ENCODE assay signal across 23 mouse cellular contexts in the genomic region with DNA sequence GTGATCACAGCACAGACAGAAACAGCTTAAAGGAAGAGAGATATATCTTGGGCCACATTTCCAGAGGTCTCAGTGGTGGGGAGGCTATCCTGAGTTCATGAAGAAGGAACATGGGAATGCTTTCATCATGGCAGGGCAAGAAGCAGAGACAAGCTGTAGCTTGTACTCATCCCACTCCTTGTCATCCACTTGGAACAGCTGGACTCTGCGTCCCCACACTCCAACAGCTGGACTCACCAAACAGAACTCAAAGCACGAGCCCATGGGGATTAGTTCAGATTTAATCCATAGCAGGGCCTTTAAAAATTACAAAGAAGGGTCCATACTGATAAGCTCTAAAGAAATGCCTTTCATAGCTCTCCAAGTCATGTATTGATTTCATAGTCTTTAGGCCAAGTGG.
DNase-seq lines count a peak whose midpoint lies in the region; ATAC-seq and TF ChIP-seq lines count a peak whose summit lies in the region.
"Had no signal": no experiment of that assay in that cellular context is flagged by ENCODE, and none has a peak within 500 bp of the region (broad histone marks: within the 10 kb centered on the region; RNA-seq: fewer than 3 reads in every experiment).

No protein-coding gene starts in this region.

- ATAC-seq in kidney, postnatal 0 days (replicated peaks; ENCODE audit: low FRiP score, low read depth), result no peak
- ATAC-seq in lung, embryonic 14.5 days (ENCODE audit: insufficient read depth), result peak; percentile 98
- peak; percentile 98 for ATAC-seq in lung, embryonic 16.5 days (ENCODE audit: low read depth)
- ATAC-seq in midbrain, embryonic 16.5 days, result no peak
- ATAC-seq: hindbrain, embryonic 16.5 days; intestine, embryonic 15.5 days; Patski had no signal

- TF ChIP-seq CTCF in kidney, postnatal 0 days (IDR thresholded peaks at IDR 0.05; ENCODE audit: low read depth), result no peak
- no peak for TF ChIP-seq CTCF in lung, embryonic 14.5 days (IDR thresholded peaks at IDR 0.05; ENCODE audit: low read depth)

- H3K4me3 ChIP-seq in kidney, postnatal 0 days (replicated peaks; ENCODE audit: low read depth, low read length), result no peak overlapping the region
- no peak overlapping the region for H3K4me3 ChIP-seq in lung, embryonic 14.5 days (ENCODE audit: low read depth, low read length)
- H3K4me3 ChIP-seq in lung, embryonic 16.5 days (ENCODE audit: low read length), result no peak overlapping the region
- no peak overlapping the region for H3K4me3 ChIP-seq in midbrain, embryonic 16.5 days (ENCODE audit: low read depth, low read length)
- H3K4me3 ChIP-seq: hindbrain, embryonic 10.5 days; intestine, embryonic 15.5 days; limb, embryonic 15.5 days; liver, embryonic 15.5 days; midbrain, embryonic 12.5 days had no signal

- H3K27me3 ChIP-seq in kidney, postnatal 0 days (ENCODE audit: insufficient read depth, low read length), result no peaks in the 10 kb centered on the region
- H3K27me3 ChIP-seq in lung, embryonic 14.5 days (ENCODE audit: insufficient read depth, low read length), result no peaks in the 10 kb centered on the region
- no peaks in the 10 kb centered on the region for H3K27me3 ChIP-seq in lung, embryonic 16.5 days (ENCODE audit: control insufficient read depth, insufficient read depth, low read depth, low read length)
- no peaks in the 10 kb centered on the region for H3K27me3 ChIP-seq in midbrain, embryonic 16.5 days (ENCODE audit: control insufficient read depth, insufficient read depth, low read depth, low read length)
- H3K27me3 ChIP-seq: intestine, embryonic 15.5 days; limb, embryonic 15.5 days; liver, embryonic 15.5 days; midbrain, embryonic 12.5 days; Patski had no signal

- 76% methylated on average over 2 of the region's 2 CpGs for WGBS in kidney, postnatal 0 days
- 41% methylated on average over 2 of the region's 2 CpGs for WGBS in lung, embryonic 14.5 days
- WGBS in lung, embryonic 16.5 days, result 49% methylated on average over 2 of the region's 2 CpGs
- WGBS in midbrain, embryonic 16.5 days, result 58% methylated on average over 2 of the region's 2 CpGs

- H3K9ac ChIP-seq in kidney, postnatal 0 days (ENCODE audit: low read depth, low read length), result no peak overlapping the region
- H3K9ac ChIP-seq in lung, embryonic 14.5 days, result no peak overlapping the region
- no peak overlapping the region for H3K9ac ChIP-seq in lung, embryonic 16.5 days (ENCODE audit: low read length)
- no peak overlapping the region for H3K9ac ChIP-seq in midbrain, embryonic 16.5 days (ENCODE audit: low read depth, low read length)
- H3K9ac ChIP-seq: intestine, embryonic 15.5 days; limb, embryonic 15.5 days; liver, embryonic 15.5 days; midbrain, embryonic 12.5 days had no signal

- H3K27ac ChIP-seq in kidney, postnatal 0 days, result no peak overlapping the region
- no peak overlapping the region; the same call in 1 of the 2 replicates for H3K27ac ChIP-seq in lung, embryonic 14.5 days (ENCODE audit: low read depth)
- H3K27ac ChIP-seq in lung, embryonic 16.5 days (ENCODE audit: low read length), result no peak overlapping the region; the same call in 1 of the 2 replicates
- no peak overlapping the region for H3K27ac ChIP-seq in midbrain, embryonic 16.5 days (ENCODE audit: low read length)
- H3K27ac ChIP-seq: hindbrain, embryonic 10.5 days; intestine, embryonic 15.5 days; limb, embryonic 15.5 days; liver, embryonic 15.5 days; midbrain, embryonic 12.5 days had no signal

- peak; percentile 11 for DNase-seq in kidney, postnatal 0 days (ENCODE audit: low spot score)
- DNase-seq in kidney, adult 18-20 months, result no peak
- peak; percentile 85 for DNase-seq in lung, embryonic 14.5 days
- DNase-seq in lung, postnatal 4 days, result peak; percentile 56 to 85
- no peak for DNase-seq in yolk sac, embryonic 10.5 days (ENCODE audit: low spot score)
- DNase-seq: B cell, adult 2 months; cerebellum, adult 11 months; cerebellum, adult 9-11 months; kidney, adult 9 months; kidney, postnatal 36 days; layer of hippocampus, adult 9-11 months; right cerebral cortex, postnatal 25 days; thymus, adult 2 months had no signal

- no peaks in the 10 kb centered on the region for H3K9me3 ChIP-seq in kidney, postnatal 0 days (replicated peaks; ENCODE audit: low read length)
- H3K9me3 ChIP-seq in lung, embryonic 14.5 days (ENCODE audit: low read depth, low read length), result no peaks in the 10 kb centered on the region
- no peaks in the 10 kb centered on the region for H3K9me3 ChIP-seq in lung, embryonic 16.5 days (ENCODE audit: control insufficient read depth, low read length)
- H3K9me3 ChIP-seq in midbrain, embryonic 16.5 days (replicated peaks; ENCODE audit: control insufficient read depth, low read length, poor library complexity, severe bottlenecking), result no peaks in the 10 kb centered on the region
- H3K9me3 ChIP-seq: hindbrain, embryonic 10.5 days; intestine, embryonic 15.5 days; limb, embryonic 15.5 days; liver, embryonic 15.5 days; midbrain, embryonic 12.5 days had no signal

- no peaks in the 10 kb centered on the region for H3K36me3 ChIP-seq in kidney, postnatal 0 days (ENCODE audit: insufficient read depth, low read length)
- no peaks in the 10 kb centered on the region for H3K36me3 ChIP-seq in lung, embryonic 14.5 days (ENCODE audit: insufficient read depth)
- no peaks in the 10 kb centered on the region for H3K36me3 ChIP-seq in lung, embryonic 16.5 days (ENCODE audit: control insufficient read depth, insufficient read depth, low read length)
- no peaks in the 10 kb centered on the region for H3K36me3 ChIP-seq in midbrain, embryonic 16.5 days (ENCODE audit: control insufficient read depth, insufficient read depth, low read length)
- H3K36me3 ChIP-seq: G1E; hindbrain, embryonic 10.5 days; intestine, embryonic 15.5 days; limb, embryonic 15.5 days; liver, embryonic 15.5 days; midbrain, embryonic 12.5 days had no signal

- H3K4me1 ChIP-seq in kidney, postnatal 0 days (replicated peaks; ENCODE audit: insufficient read depth, low read length), result no peaks in the 10 kb centered on the region
- H3K4me1 ChIP-seq in lung, embryonic 14.5 days (ENCODE audit: insufficient read depth), result no peaks in the 10 kb centered on the region
- no peaks in the 10 kb centered on the region for H3K4me1 ChIP-seq in lung, embryonic 16.5 days (replicated peaks; ENCODE audit: control insufficient read depth, insufficient read depth, low read length)
- no peaks in the 10 kb centered on the region for H3K4me1 ChIP-seq in midbrain, embryonic 16.5 days (ENCODE audit: control insufficient read depth, insufficient read depth, low read length)
- H3K4me1 ChIP-seq: hindbrain, embryonic 10.5 days; intestine, embryonic 15.5 days; limb, embryonic 15.5 days; liver, embryonic 15.5 days; midbrain, embryonic 12.5 days had no signal

- no peak overlapping the region for H3K4me2 ChIP-seq in kidney, postnatal 0 days (ENCODE audit: low read length)
- no peak overlapping the region for H3K4me2 ChIP-seq in lung, embryonic 14.5 days
- H3K4me2 ChIP-seq in lung, embryonic 16.5 days (ENCODE audit: low read depth, low read length), result no peak overlapping the region
- H3K4me2 ChIP-seq in midbrain, embryonic 16.5 days (ENCODE audit: low read length), result no peak overlapping the region
- H3K4me2 ChIP-seq: intestine, embryonic 15.5 days; limb, embryonic 15.5 days; liver, embryonic 15.5 days; midbrain, embryonic 12.5 days had no signal

Comparison
In these comparisons a context has a peak if more than half of its experiments do, and no peak if none do; other contexts are left out.
1. DNase-seq: peak in kidney, postnatal 0 days (single experiment), lung, embryonic 14.5 days (single experiment) and lung, postnatal 4 days (2 of 2); none in kidney, adult 18-20 months (single experiment) and yolk sac, embryonic 10.5 days (single experiment).
2. ATAC-seq: peak in lung, embryonic 14.5 days (single experiment) and lung, embryonic 16.5 days (single experiment); none in kidney, postnatal 0 days (single experiment) and midbrain, embryonic 16.5 days (single experiment).